Mouse (Mus musculus) gastrocnemius, postnatal 10 days (tissue): Measurements from ENCODE around the gene Wnt8b. TPM values are rescaled to one million over a fixed set of nuclear protein-coding genes. Genes with fewer than 3 reads are reported as not detected.
A peak's percentile ranks its signal among the peaks of the same experiment; 100 is the strongest.

ENCODE experiments used
- DNase-seq: peaks from one replicate; pipeline ENCODE4 v3.0.0; 2021; ENCODE audit warnings: mixed read lengths
- total RNA-seq, 2 experiments: library from RNA; stranded (reverse); gene quantifications; 2 replicates each; pipeline ENCODE4 v1.2.3; 2021

Wnt8b gene
- total RNA-seq, 2 experiments from 2014 or later, result not detected

DNA sequence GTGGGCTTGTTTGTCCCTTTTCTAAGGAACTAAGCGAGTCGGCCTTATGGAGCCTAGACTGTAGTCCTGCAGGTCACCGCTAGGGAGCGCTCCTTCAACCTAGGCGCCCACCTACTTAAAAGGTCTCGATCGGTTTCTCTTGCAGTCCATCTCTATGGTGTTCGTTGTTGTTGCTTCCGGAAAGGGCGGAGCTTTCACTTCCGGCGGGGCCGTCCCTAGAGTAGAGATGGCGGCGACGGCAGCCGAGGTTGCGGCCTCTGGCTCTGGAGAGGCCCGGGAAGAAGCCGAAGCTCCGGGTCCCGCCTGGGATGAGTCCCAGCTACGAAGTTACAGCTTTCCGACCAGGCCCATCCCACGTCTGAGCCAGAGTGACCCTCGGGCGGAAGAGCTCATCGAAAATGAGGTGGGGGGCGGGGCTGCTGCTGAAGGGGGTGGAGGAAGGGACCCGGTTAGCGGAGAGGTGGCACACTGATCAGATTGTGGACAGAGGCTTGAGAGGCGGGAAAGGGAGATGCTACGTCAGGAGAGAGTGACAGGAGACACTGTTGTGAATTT, 69.5 kb downstream of the Wnt8b start, which contains the start of gene Hif1an:
Gene Hif1an (plus strand): TSS at position 199 of the 555 bp plus-strand sequence.
- DNase-seq, result peak; percentile 92

Other genes starting within 250 kb of the Wnt8b start
- gene Scd2, start 199.8 kb upstream of the Wnt8b start, total RNA-seq, result 10 to 100 TPM; 55.2 to 56.7 TPM
- gene Scd4, start 160.4 kb upstream of the Wnt8b start, total RNA-seq, result under 1 TPM; 0.33 to 0.61 TPM
- 10 to 100 TPM; 39.5 to 46.6 TPM for gene Scd1, start 85.6 kb upstream of the Wnt8b start, total RNA-seq
- gene Sec31b, start 52.4 kb downstream of the Wnt8b start, total RNA-seq, result 1 to 10 TPM; 5.1 to 5.6 TPM
- not detected for gene Gm20538, start 59.4 kb downstream of the Wnt8b start, total RNA-seq
- gene Ndufb8, start 62.0 kb downstream of the Wnt8b start, total RNA-seq, result 100 to 1,000 TPM; 675 to 794 TPM
- gene Hif1an, start 69.4 kb downstream of the Wnt8b start, total RNA-seq, result 10 to 100 TPM; 89.6 to 91.5 TPM